Mouse (Mus musculus) liver, embryonic 11.5 days (tissue): ENCODE measurements around the gene 1110002E22Rik. TPM values are rescaled to one million over a fixed set of nuclear protein-coding genes. Genes with fewer than 3 reads are reported as not detected.

Experiments used
- ATAC-seq: fragments of 200-750 bp; cut with Nextera tagmentation; replicated peaks from 2 replicates; pipeline ENCODE4 v1.8.0; 2017; ENCODE audit warnings: moderate number of reproducible peaks, mild to moderate bottlenecking, moderate TSS enrichment, moderate library complexity; ENCODE audit not compliant: low FRiP score
- DNase-seq: peaks from one replicate; pipeline ENCODE4 v3.0.0-alpha.2; 2017; ENCODE audit warnings: low spot score
- H3K27ac ChIP-seq: fragments of 300-500 bp; sonication (generic); 2 replicates; pipeline ENCODE4 v1.5.1; 2014; ENCODE audit warnings: mild to moderate bottlenecking, low read depth, low read length, control low read depth
- H3K27me3 ChIP-seq: fragments of 300-500 bp; sonication (generic); replicated peaks from 2 replicates; pipeline ENCODE4 v1.6.1; 2014; ENCODE audit warnings: low read length, mixed read lengths; ENCODE audit not compliant: control insufficient read depth, insufficient read depth
- H3K36me3 ChIP-seq: fragments of 300-500 bp; sonication (generic); 2 replicates; pipeline ENCODE4 v1.6.1; 2014; ENCODE audit warnings: mild to moderate bottlenecking, low read length, moderate library complexity, mixed read lengths; ENCODE audit not compliant: control insufficient read depth, insufficient read depth
- H3K4me1 ChIP-seq: fragments of 300-500 bp; sonication (generic); replicated peaks from 2 replicates; pipeline ENCODE4 v1.6.1; 2014; ENCODE audit warnings: low read length, mixed read lengths; ENCODE audit not compliant: control insufficient read depth, insufficient read depth
- H3K4me2 ChIP-seq: fragments of 300-500 bp; sonication (generic); 2 replicates; pipeline ENCODE4 v1.6.1; 2014; ENCODE audit warnings: mild to moderate bottlenecking, control low read depth, moderate library complexity
- H3K4me3 ChIP-seq: fragments of 300-500 bp; sonication (generic); 2 replicates; pipeline ENCODE4 v1.5.1; 2014; ENCODE audit warnings: low read depth, low read length, control low read depth
- H3K9ac ChIP-seq: fragments of 300-500 bp; sonication (generic); 2 replicates; pipeline ENCODE4 v1.6.1; 2014; ENCODE audit warnings: low read depth, low read length, control low read depth
- H3K9me3 ChIP-seq: fragments of 300-500 bp; sonication (generic); 2 replicates; pipeline ENCODE4 v1.6.1; 2016; ENCODE audit warnings: low read length, inconsistent platforms, mixed read lengths; ENCODE audit not compliant: control insufficient read depth
- WGBS: fragments of 180-500 bp; shearing (Covaris S2); extraction: QIAGEN DNeasy Blood & Tissue Kit; methylation state at CpG from one replicate; pipeline ENCODE4 v1.1.7; 2014; 5-methylcytosine and 5-hydroxymethylcytosine counted together
- polyA plus RNA-seq: library from polyadenylated mRNA; unstranded; fragments of >200 nt; fragmentation: Nextera tagmentation; extraction: Ambion mirVana; gene quantifications from 2 replicates; pipeline ENCODE4 v1.2.1, GENCODE M21; 2014

The 1110002E22Rik gene
- polyA plus RNA-seq, 1 experiment from 2014 or later = 0.05 TPM

- DNase-seq (no peak), ATAC-seq (no peak)
- Histone ChIP-seq H3K4me1 (no peaks in the 10 kb centered on the region), H3K9me3 (no peaks in the 10 kb centered on the region), H3K9ac (no peak overlapping the region), H3K27ac (no peak overlapping the region), H3K4me3 (no peak overlapping the region), H3K4me2 (no peak overlapping the region), H3K36me3 (no peaks in the 10 kb centered on the region), H3K27me3 (no peaks in the 10 kb centered on the region)
- 85% methylated on average over 12 of the region's 12 CpGs for WGBS
Observed at GRCm38 (mm10) chr3:138068103-138068502, 3.3 kb downstream of the 1110002E22Rik start.

DNA sequence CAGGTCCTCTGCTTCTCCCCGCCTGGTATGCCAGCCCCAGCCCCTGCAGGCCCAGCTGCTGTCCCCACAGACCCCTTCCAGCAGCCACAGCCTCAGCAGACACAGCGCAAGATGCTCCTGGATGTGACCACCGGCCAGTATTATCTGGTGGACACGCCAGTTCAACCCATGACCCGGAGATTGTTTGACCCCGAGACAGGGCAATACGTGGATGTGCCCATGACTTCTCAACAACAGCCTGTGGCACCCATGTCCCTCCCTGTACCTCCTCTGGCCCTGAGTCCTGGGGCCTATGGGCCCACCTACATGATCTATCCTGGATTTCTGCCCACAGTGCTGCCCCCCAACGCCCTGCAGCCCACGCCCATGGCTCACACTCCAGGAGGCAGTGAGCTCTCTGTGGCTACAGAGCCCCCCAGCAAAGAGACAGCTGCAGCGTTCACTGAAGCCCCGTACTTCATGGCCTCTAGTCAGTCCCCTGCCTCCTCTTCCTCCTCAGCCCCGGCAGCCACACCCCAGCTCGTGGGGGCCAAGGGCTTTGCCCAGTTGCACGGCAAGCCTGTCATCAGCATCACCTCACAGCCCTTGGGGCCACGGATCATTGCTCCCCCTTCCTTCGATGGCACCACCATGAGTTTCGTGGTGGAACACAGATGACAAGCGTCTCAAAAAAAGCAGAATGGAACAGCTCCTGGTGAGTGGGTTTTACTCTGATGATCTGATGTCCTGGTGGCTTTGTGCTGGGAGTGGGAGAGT lies 5.1 kb downstream of the 1110002E22Rik start:
- ATAC-seq (no peak), DNase-seq (no peak)
- Histone ChIP-seq H3K36me3 (no peaks in the 10 kb centered on the region), H3K4me2 (no peak overlapping the region), H3K4me3 (no peak overlapping the region), H3K27me3 (no peaks in the 10 kb centered on the region), H3K4me1 (no peaks in the 10 kb centered on the region), H3K9me3 (no peaks in the 10 kb centered on the region), H3K27ac (no peak overlapping the region), H3K9ac (no peak overlapping the region)
- WGBS = 78% methylated on average over 18 of the region's 18 CpGs

DNA sequence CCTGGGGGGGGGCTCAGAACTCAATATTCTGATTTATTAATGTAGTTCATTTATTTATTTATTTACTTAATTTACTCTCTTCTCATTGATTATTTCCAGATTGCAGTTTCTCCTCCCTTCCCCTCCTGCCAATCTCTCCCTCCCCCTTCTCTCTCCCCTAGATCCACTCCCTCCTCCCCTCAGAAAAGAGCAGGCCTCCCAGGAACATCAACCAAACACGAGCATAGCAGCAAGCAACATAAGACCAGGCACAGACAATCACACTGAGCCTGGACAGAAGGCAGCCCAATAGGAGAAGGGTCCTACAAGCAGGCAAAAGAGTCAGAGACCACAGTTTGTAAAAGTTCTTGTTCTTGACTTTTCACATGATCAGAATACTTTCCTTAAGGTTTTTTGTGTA lies 6.2 kb downstream of the 1110002E22Rik start:
- Histone ChIP-seq H3K9me3 (no peaks in the 10 kb centered on the region), H3K4me1 (no peaks in the 10 kb centered on the region), H3K36me3 (no peaks in the 10 kb centered on the region), H3K9ac (no peak overlapping the region), H3K27me3 (no peaks in the 10 kb centered on the region), H3K4me3 (no peak overlapping the region), H3K4me2 (no peak overlapping the region), H3K27ac (no peak overlapping the region)
- DNase-seq (no peak), ATAC-seq (no peak)
- WGBS = 33% methylated on average over 1 of the region's 1 CpGs

- Histone ChIP-seq H3K4me2 (no peak overlapping the region), H3K27ac (no peak overlapping the region), H3K4me3 (no peak overlapping the region)
Observed at GRCm38 (mm10) chr3:138071476-138072073, 6.7 kb downstream of the 1110002E22Rik start.

DNA sequence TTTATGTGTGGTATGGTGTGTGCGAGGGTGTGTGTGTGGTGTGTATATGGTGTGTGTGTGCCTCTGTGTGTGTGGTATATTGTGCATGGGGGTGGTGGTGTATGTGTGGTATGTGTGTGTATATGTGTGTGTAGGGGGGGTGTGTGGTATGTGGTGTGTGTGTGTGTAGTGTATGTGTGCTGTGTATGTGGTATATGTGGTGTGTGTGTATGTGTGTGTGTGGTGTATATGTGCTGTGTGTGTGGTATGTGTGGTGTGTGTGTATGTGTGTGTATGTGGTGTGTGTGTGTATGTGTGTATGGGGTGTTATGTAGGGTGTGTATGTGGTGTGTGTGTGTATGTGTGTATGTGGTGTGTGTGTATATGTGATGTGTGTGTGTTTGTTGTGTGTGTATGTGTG lies 9.4 kb downstream of the 1110002E22Rik start:
- Histone ChIP-seq H3K36me3 (no peaks in the 10 kb centered on the region), H3K4me1 (no peaks in the 10 kb centered on the region), H3K9ac (no peak overlapping the region), H3K4me2 (no peak overlapping the region), H3K27ac (no peak overlapping the region), H3K27me3 (no peaks in the 10 kb centered on the region), H3K9me3 (no peaks in the 10 kb centered on the region), H3K4me3 (no peak overlapping the region)
- DNase-seq (no peak), ATAC-seq (no peak)
- WGBS = 75% methylated on average over 1 of the region's 1 CpGs

More at GRCm38 (mm10) chr3:138071476-138072073, 6.7 kb downstream of the 1110002E22Rik start:
- Histone ChIP-seq H3K27me3 (no peaks in the 10 kb centered on the region), H3K4me1 (no peaks in the 10 kb centered on the region), H3K36me3 (no peaks in the 10 kb centered on the region), H3K9ac (no peak overlapping the region), H3K9me3 (no peaks in the 10 kb centered on the region)
- DNase-seq (no peak), ATAC-seq (no peak)
- WGBS = 77% methylated on average over 10 of the region's 10 CpGs

GRCm38 (mm10) chr3:138075209-138075608 lies 10.4 kb downstream of the 1110002E22Rik start:
- Histone ChIP-seq H3K27me3 (no peaks in the 10 kb centered on the region), H3K4me2 (no peak overlapping the region), H3K36me3 (no peaks in the 10 kb centered on the region), H3K4me1 (no peaks in the 10 kb centered on the region), H3K9me3 (no peaks in the 10 kb centered on the region), H3K9ac (no peak overlapping the region), H3K27ac (no peak overlapping the region), H3K4me3 (no peak overlapping the region)
- no peak for DNase-seq
- no peak for ATAC-seq
- WGBS = 83% methylated on average over 8 of the region's 8 CpGs

- Histone ChIP-seq H3K4me3 (no peak overlapping the region), H3K9ac (no peak overlapping the region), H3K4me1 (no peaks in the 10 kb centered on the region), H3K9me3 (no peaks in the 10 kb centered on the region), H3K27me3 (no peaks in the 10 kb centered on the region), H3K27ac (no peak overlapping the region), H3K4me2 (no peak overlapping the region), H3K36me3 (no peaks in the 10 kb centered on the region)
- no peak for DNase-seq
- no peak for ATAC-seq
- 77% methylated on average over 11 of the region's 11 CpGs for WGBS
Observed at GRCm38 (mm10) chr3:138077476-138078340, 12.9 kb downstream of the 1110002E22Rik start.

GRCm38 (mm10) chr3:138078701-138079100 lies 13.8 kb downstream of the 1110002E22Rik start:
- Histone ChIP-seq H3K9ac (no peak overlapping the region), H3K4me2 (no peak overlapping the region), H3K4me3 (no peak overlapping the region), H3K9me3 (no peaks in the 10 kb centered on the region), H3K4me1 (no peaks in the 10 kb centered on the region), H3K27ac (no peak overlapping the region), H3K27me3 (no peaks in the 10 kb centered on the region), H3K36me3 (no peaks in the 10 kb centered on the region)
- no peak for DNase-seq
- ATAC-seq = no peak
- 76% methylated on average over 1 of the region's 1 CpGs for WGBS
